Mouse (Mus musculus): Measurements from ENCODE around the gene Rgl3. TPM values are rescaled to one million over a fixed set of nuclear protein-coding genes. Genes with fewer than 3 reads are reported as not detected.

The Rgl3 gene
- polyA plus RNA-seq, 1 experiment from 2014 or later = 1.4 TPM

DNA sequence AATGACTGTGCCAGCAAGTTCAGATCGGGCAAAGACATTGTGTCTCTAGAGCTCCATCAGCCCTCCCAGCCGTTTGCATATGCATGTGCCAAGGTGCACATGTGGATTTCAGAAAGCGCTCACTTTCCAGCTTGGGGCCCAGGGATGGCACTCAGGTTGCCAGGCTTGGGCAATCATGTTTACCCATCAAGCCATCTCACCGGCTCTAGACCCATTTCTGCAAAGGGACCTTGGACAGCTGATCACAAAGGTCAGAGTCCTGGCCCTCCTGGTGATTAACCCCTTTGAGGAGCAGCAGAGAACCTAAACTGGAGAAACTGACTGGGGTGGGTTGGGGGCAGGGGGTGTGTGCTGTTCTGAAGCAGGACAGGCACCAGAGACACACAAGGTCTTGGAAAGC lies 3.0 kb upstream of the Rgl3 start:
- Histone ChIP-seq H3K36me3 (ENCODE audit: control insufficient read depth, insufficient read depth, low read length) (no peaks in the 10 kb centered on the region), H3K4me3 (ENCODE audit: low read depth, low read length) (no peak overlapping the region), H3K27me3 (replicated peaks; ENCODE audit: control insufficient read depth, insufficient read depth, low read length) (peaks cover 57% of the 10 kb centered on the region), H3K27ac (ENCODE audit: low read depth) (no peak overlapping the region), H3K9ac (ENCODE audit: low read length) (no peak overlapping the region), H3K4me1 (replicated peaks; ENCODE audit: control insufficient read depth, insufficient read depth, low read length) (peaks cover 12% of the 10 kb centered on the region; the same call in 1 of the 2 replicates), H3K4me2 (ENCODE audit: low read length) (no peak overlapping the region), H3K9me3 (ENCODE audit: control insufficient read depth, low read length) (no peaks in the 10 kb centered on the region)
- WGBS = 70% methylated on average over 4 of the region's 4 CpGs
- no peak for ATAC-seq (replicated peaks; ENCODE audit: low FRiP score, low TSS enrichment, low read depth)
- DNase-seq (ENCODE audit: low spot score) = no peak

DNA sequence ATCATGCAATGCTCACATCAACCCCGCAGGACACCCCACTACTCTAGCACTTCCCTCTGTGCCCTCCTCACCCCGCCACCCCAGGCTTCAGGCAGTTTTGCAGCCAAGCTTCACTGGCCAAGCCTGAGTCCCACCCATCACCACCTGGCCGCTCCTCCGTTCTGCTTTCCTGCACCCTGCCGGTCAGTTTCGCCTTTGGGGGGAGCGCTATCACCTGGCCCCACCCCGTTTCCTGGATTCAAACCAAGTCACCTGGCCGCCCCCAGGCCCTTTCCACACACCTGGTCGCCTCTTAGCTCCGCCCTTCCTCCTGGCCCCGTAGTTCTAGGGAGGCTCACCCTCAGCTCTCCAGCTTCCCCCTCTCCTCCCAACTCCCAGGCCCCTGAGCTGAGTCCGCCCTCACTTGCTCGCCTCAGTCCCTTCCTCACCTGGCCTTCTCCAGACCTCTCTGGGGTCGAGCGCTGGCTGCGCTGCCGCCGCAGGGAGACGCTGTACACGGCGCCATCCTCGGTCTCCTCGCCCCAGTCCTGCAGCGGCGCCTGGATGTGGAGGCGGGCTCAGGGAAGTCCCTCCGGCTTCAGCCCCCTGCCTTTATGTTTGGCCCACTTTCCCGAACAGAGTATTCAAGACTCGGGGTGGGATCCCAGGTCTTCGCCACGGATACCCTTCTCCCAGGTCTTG lies 685 bp downstream of the Rgl3 start:
- H3K4me3 ChIP-seq (ENCODE audit: low read depth, low read length) = peak overlapping the region; percentile 44
- peak overlapping the region; percentile 61 for H3K4me2 ChIP-seq (ENCODE audit: low read length)
- peaks cover 75% of the 10 kb centered on the region for H3K27me3 ChIP-seq (replicated peaks; ENCODE audit: control insufficient read depth, insufficient read depth, low read length)
- peaks cover 12% of the 10 kb centered on the region; the same call in 1 of the 2 replicates for H3K4me1 ChIP-seq (replicated peaks; ENCODE audit: control insufficient read depth, insufficient read depth, low read length)
- no peaks in the 10 kb centered on the region for H3K9me3 ChIP-seq (ENCODE audit: control insufficient read depth, low read length)
- peak; percentile 34; the same call in 1 of the 2 replicates for ATAC-seq (replicated peaks; ENCODE audit: low FRiP score, low TSS enrichment, low read depth)
- H3K36me3 ChIP-seq (ENCODE audit: control insufficient read depth, insufficient read depth, low read length) = no peaks in the 10 kb centered on the region
- WGBS = 1% methylated on average over 32 of the region's 32 CpGs
- H3K9ac ChIP-seq (ENCODE audit: low read length) = peak overlapping the region; percentile 29
- H3K27ac ChIP-seq (ENCODE audit: low read depth) = no peak overlapping the region
- DNase-seq (ENCODE audit: low spot score) = peak; percentile 64

DNA sequence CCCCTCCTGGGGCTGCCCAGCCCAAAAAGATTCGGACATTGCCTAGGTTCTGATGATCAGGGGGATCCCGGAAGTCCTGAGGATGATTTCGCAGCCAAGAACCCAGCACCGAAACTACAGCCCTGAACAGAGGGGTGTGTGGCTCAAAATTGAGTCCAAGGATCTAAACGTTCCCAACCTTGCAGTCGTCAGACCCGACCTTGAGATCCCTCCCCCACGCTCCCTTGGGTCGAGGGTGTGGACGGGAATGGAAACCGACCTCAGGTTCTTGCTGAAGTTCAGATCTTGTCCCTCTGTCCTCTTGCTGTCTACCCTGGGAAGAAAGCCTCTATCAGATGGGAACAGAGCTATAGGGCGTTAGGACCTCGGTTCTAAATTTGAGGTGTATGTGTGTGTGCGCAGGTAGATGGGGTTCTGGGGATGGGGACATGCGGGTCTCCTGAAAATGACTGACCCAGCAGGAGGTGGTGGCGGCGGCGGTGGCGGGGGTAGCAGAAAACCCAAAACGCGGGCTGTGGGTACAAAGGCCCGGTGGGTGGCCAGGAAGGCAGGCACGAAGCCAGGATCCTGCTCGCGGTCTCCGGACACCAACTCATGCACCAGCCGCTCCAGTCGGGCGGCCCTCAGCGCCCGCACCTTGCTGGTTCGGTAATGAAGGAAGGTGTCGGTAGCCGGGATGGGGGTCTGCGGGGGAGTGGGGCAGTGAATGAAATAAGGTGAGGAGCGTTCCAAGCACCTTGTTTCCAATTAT lies 1.5 kb downstream of the Rgl3 start:
- Histone ChIP-seq H3K36me3 (ENCODE audit: control insufficient read depth, insufficient read depth, low read length) (no peaks in the 10 kb centered on the region), H3K9me3 (ENCODE audit: control insufficient read depth, low read length) (no peaks in the 10 kb centered on the region), H3K9ac (ENCODE audit: low read length) (no peak overlapping the region), H3K4me1 (replicated peaks; ENCODE audit: control insufficient read depth, insufficient read depth, low read length) (peaks cover 12% of the 10 kb centered on the region; the same call in 1 of the 2 replicates), H3K27me3 (replicated peaks; ENCODE audit: control insufficient read depth, insufficient read depth, low read length) (peaks cover 74% of the 10 kb centered on the region), H3K4me2 (ENCODE audit: low read length) (0 out of 2 replicates have a peak overlapping the region, but pooled peaks have one; percentile 61), H3K27ac (ENCODE audit: low read depth) (no peak overlapping the region), H3K4me3 (ENCODE audit: low read depth, low read length) (no peak overlapping the region; the same call in 1 of the 2 replicates)
- DNase-seq (ENCODE audit: low spot score) (no peak), ATAC-seq (replicated peaks; ENCODE audit: low FRiP score, low TSS enrichment, low read depth) (no peak)
- 10% methylated on average over 36 of the region's 36 CpGs for WGBS

DNA sequence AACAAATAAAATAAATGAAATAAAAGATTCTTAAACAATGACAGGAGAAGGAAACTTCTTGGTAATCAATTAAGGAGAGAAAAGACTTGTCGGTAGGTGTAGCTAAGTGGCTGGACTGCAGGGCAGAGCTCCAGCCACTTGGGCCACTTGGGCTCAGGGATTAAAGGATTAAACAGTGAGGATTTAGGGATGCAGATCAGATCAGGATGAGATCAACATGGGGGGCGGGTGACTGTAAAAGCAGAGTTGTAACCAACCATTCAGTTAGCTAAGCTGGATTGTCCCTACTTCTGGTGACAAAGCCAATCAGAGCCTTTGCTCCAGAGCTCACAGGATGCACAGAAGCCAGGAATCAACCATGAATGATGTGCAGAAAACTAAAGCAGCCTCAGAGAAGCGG lies 5.3 kb downstream of the Rgl3 start:
- Histone ChIP-seq H3K9me3 (ENCODE audit: control insufficient read depth, low read length) (no peaks in the 10 kb centered on the region), H3K4me2 (ENCODE audit: low read length) (no peak overlapping the region), H3K4me3 (ENCODE audit: low read depth, low read length) (no peak overlapping the region), H3K27me3 (replicated peaks; ENCODE audit: control insufficient read depth, insufficient read depth, low read length) (peaks cover 35% of the 10 kb centered on the region), H3K36me3 (ENCODE audit: control insufficient read depth, insufficient read depth, low read length) (no peaks in the 10 kb centered on the region), H3K27ac (ENCODE audit: low read depth) (no peak overlapping the region), H3K4me1 (replicated peaks; ENCODE audit: control insufficient read depth, insufficient read depth, low read length) (0 out of 2 replicates have a peak, but pooled peaks cover 4% of the 10 kb centered on the region), H3K9ac (ENCODE audit: low read length) (no peak overlapping the region)
- ATAC-seq (replicated peaks; ENCODE audit: low FRiP score, low TSS enrichment, low read depth) (no peak), DNase-seq (ENCODE audit: low spot score) (no peak)
- WGBS = 44% methylated on average over 3 of the region's 3 CpGs

DNA sequence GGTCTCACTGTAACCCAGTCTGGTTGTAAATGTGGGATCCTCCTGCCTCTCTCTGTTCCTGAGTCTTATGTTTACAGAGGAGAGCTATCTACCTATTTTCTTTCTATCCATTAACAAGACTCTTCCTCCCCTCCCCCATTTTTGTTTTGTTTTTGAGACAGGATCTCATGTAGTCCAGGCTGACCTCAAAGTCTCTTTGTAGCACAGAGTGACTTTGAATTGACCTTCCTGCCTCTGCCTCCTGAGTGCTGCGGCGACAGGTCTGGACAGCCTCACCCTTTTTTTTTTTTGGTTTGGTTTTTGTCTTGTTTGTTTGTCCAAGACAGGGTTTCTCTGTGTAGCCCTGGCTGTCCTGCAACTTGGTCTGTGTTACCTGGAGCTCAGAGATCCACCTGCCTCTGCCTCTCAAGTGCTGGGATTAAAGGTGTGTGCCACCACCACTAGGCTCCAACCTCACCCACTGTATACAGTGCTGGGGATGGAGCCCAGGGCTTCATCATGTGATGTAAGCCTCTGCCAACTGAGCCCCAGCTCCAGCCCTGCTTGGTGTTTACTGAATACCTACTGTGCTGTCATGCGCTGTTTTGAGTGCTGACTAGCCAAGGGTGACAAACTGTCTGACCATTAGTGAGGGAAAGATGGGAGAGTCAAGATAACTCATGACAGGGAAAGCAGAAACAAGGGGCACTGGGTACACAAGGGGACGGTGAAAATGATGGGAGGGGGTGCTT lies 10.7 kb downstream of the Rgl3 start:
- Histone ChIP-seq H3K27me3 (replicated peaks; ENCODE audit: control insufficient read depth, insufficient read depth, low read length) (no peaks in the 10 kb centered on the region), H3K4me2 (ENCODE audit: low read length) (no peak overlapping the region), H3K4me1 (replicated peaks; ENCODE audit: control insufficient read depth, insufficient read depth, low read length) (no peaks in the 10 kb centered on the region), H3K9ac (ENCODE audit: low read length) (no peak overlapping the region), H3K27ac (ENCODE audit: low read depth) (no peak overlapping the region), H3K9me3 (ENCODE audit: control insufficient read depth, low read length) (no peaks in the 10 kb centered on the region), H3K4me3 (ENCODE audit: low read depth, low read length) (no peak overlapping the region), H3K36me3 (ENCODE audit: control insufficient read depth, insufficient read depth, low read length) (no peaks in the 10 kb centered on the region)
- 86% methylated on average over 4 of the region's 4 CpGs for WGBS
- DNase-seq (ENCODE audit: low spot score) = no peak
- no peak for ATAC-seq (replicated peaks; ENCODE audit: low FRiP score, low TSS enrichment, low read depth)

DNA sequence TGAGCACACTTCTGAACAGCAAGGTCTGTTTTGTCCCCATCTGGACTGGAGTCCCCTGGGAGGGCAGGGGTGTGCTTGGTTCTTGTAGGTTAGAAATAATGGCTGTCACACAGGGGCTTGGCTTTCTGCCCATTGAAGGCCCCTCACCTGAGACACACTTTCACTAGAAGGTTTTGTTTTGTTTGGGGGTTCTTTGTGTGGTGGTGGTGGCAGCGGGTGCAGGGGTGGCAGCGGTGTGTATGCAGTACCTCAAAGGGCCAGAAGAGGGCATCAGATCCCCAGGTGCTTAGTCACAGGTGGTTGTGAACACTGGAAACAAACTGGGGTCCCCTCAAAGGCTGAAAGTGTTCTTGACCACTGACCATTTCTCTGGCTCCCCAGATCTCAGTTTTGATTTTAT lies 11.3 kb downstream of the Rgl3 start:
- no peak overlapping the region for H3K9ac ChIP-seq (ENCODE audit: low read length)
- H3K36me3 ChIP-seq (ENCODE audit: control insufficient read depth, insufficient read depth, low read length) = no peaks in the 10 kb centered on the region
- no peaks in the 10 kb centered on the region for H3K9me3 ChIP-seq (ENCODE audit: control insufficient read depth, low read length)
- no peak overlapping the region for H3K4me3 ChIP-seq (ENCODE audit: low read depth, low read length)
- DNase-seq (ENCODE audit: low spot score) = peak; percentile 72
- WGBS = 18% methylated on average over 2 of the region's 2 CpGs
- H3K4me2 ChIP-seq (ENCODE audit: low read length) = no peak overlapping the region
- no peak for ATAC-seq (replicated peaks; ENCODE audit: low FRiP score, low TSS enrichment, low read depth)
- H3K27ac ChIP-seq (ENCODE audit: low read depth) = no peak overlapping the region
- no peaks in the 10 kb centered on the region for H3K27me3 ChIP-seq (replicated peaks; ENCODE audit: control insufficient read depth, insufficient read depth, low read length)
- H3K4me1 ChIP-seq (replicated peaks; ENCODE audit: control insufficient read depth, insufficient read depth, low read length) = no peaks in the 10 kb centered on the region

DNA sequence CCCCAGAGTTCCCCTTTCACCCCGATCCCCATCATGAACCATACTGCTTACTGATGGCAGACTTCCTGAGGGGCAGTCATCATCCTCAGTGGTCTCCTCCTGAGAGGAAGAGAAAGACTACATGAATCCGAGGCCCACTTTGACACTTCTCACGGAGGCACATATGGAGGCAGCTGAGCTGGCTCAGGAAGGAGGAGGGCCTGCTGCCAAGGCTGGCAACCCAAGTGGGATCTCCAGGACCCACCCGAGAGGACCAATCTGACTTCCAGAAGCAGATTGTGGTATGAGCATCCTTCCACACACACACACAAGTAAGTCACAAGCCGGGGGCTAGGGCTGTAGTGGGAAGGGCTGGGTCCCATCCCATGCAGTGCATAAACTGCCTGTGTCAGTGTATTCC lies 11.9 kb downstream of the Rgl3 start:
- ATAC-seq (replicated peaks; ENCODE audit: low FRiP score, low TSS enrichment, low read depth) (no peak), DNase-seq (ENCODE audit: low spot score) (no peak)
- Histone ChIP-seq H3K9me3 (ENCODE audit: control insufficient read depth, low read length) (no peaks in the 10 kb centered on the region), H3K4me1 (replicated peaks; ENCODE audit: control insufficient read depth, insufficient read depth, low read length) (no peaks in the 10 kb centered on the region), H3K27me3 (replicated peaks; ENCODE audit: control insufficient read depth, insufficient read depth, low read length) (no peaks in the 10 kb centered on the region), H3K36me3 (ENCODE audit: control insufficient read depth, insufficient read depth, low read length) (no peaks in the 10 kb centered on the region), H3K4me3 (ENCODE audit: low read depth, low read length) (no peak overlapping the region), H3K27ac (ENCODE audit: low read depth) (no peak overlapping the region), H3K4me2 (ENCODE audit: low read length) (no peak overlapping the region), H3K9ac (ENCODE audit: low read length) (no peak overlapping the region)
- WGBS = 90% methylated on average over 5 of the region's 5 CpGs

DNA sequence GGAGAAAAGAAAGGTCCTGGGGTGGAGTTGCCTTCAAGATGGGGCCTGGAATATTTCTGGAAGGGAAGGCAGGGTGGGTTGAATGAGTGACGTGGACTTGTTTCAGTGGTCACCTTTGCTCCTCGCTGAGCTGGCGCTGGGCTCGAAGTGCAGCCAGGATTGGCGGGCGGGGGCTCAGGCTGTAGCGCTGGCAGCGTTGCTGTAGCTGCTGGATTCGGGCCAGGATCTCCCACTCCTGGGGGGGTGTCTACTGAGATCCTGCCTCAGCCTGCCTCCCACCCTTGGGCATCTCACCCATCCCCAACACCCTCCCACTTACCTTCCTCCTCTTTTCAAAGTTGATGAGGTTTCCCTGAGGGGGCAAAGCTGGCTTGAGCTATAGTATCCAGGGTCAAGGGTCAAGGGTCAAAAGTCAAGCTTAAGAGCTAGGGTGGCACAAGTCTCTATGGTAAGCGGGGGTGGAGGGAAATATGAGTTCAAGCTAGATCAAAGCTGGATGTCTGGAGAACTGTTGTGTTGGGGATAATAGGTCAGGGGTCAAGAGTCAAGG lies 12.5 kb downstream of the Rgl3 start:
- Histone ChIP-seq H3K9ac (ENCODE audit: low read length) (no peak overlapping the region), H3K4me1 (replicated peaks; ENCODE audit: control insufficient read depth, insufficient read depth, low read length) (no peaks in the 10 kb centered on the region), H3K4me3 (ENCODE audit: low read depth, low read length) (no peak overlapping the region), H3K27ac (ENCODE audit: low read depth) (no peak overlapping the region), H3K27me3 (replicated peaks; ENCODE audit: control insufficient read depth, insufficient read depth, low read length) (no peaks in the 10 kb centered on the region), H3K36me3 (ENCODE audit: control insufficient read depth, insufficient read depth, low read length) (no peaks in the 10 kb centered on the region), H3K4me2 (ENCODE audit: low read length) (no peak overlapping the region), H3K9me3 (ENCODE audit: control insufficient read depth, low read length) (no peaks in the 10 kb centered on the region)
- no peak for DNase-seq (ENCODE audit: low spot score)
- WGBS = 87% methylated on average over 10 of the region's 10 CpGs
- no peak for ATAC-seq (replicated peaks; ENCODE audit: low FRiP score, low TSS enrichment, low read depth)

Measured in intestine, embryonic 14.5 days (tissue).